Comparison of ENCODE assay signal across 23 mouse cellular contexts in the genomic region with DNA sequence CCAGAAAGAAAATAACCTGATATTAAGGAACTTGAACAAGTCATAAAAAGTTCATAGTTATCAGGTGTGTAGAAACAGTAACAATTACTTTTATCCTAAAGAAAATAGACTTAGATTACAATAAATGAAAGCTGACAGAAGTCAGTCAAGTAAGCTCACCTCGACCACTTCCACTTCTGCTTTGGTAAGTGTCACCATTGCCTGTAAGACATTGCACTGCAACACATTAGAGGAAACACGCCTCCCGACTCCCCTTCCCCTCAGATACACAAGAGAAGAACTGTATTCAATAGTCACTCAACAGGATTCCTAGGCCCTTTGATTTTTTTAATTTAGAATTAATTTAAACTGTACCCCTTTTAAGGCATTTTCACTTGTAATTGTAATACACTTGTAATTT. TPM values are rescaled to one million over a fixed set of nuclear protein-coding genes. Genes with fewer than 3 reads are reported as not detected.
"Had no signal": no experiment of that assay in that cellular context is flagged by ENCODE, and none has a peak within 500 bp of the region (broad histone marks: within the 10 kb centered on the region; RNA-seq: fewer than 3 reads in every experiment).

No protein-coding gene starts in this region.

- H3K9ac ChIP-seq: kidney, embryonic 15.5 days; limb, embryonic 13.5 days; liver, embryonic 12.5 days; liver, embryonic 15.5 days; lung, embryonic 15.5 days; midbrain, embryonic 13.5 days; neural tube, embryonic 13.5 days; stomach, embryonic 15.5 days had no signal

- H3K9me3 ChIP-seq: kidney, embryonic 15.5 days; limb, embryonic 10.5 days; limb, embryonic 13.5 days; liver, embryonic 12.5 days; liver, embryonic 15.5 days; lung, embryonic 15.5 days; midbrain, embryonic 10.5 days; midbrain, embryonic 13.5 days; neural tube, embryonic 13.5 days; stomach, embryonic 15.5 days had no signal

- H3K27ac ChIP-seq: kidney, embryonic 15.5 days; limb, embryonic 10.5 days; limb, embryonic 13.5 days; liver, embryonic 12.5 days; liver, embryonic 15.5 days; lung, embryonic 15.5 days; midbrain, embryonic 10.5 days; midbrain, embryonic 13.5 days; neural tube, embryonic 13.5 days; stomach, embryonic 15.5 days had no signal

- H3K4me2 ChIP-seq: kidney, embryonic 15.5 days; limb, embryonic 13.5 days; liver, embryonic 12.5 days; liver, embryonic 15.5 days; lung, embryonic 15.5 days; midbrain, embryonic 13.5 days; neural tube, embryonic 13.5 days; stomach, embryonic 15.5 days had no signal

- DNase-seq: kidney, adult 11 months; kidney, adult 8-10 months; kidney, postnatal 10 days; kidney, postnatal 4 days; liver; lung, adult 18-20 months; lung, postnatal 10 days; lung, postnatal 36 days; thymus, postnatal 25 days had no signal

- H3K27me3 ChIP-seq: kidney, embryonic 15.5 days; liver, embryonic 12.5 days; liver, embryonic 15.5 days; lung, embryonic 15.5 days; midbrain, embryonic 13.5 days; neural tube, embryonic 13.5 days; stomach, embryonic 15.5 days had no signal

- H3K36me3 ChIP-seq: kidney, embryonic 15.5 days; limb, embryonic 10.5 days; limb, embryonic 13.5 days; liver, embryonic 12.5 days; liver, embryonic 15.5 days; lung, embryonic 15.5 days; midbrain, embryonic 10.5 days; midbrain, embryonic 13.5 days; neural tube, embryonic 13.5 days; stomach, embryonic 15.5 days had no signal

- H3K4me3 ChIP-seq: kidney, embryonic 15.5 days; limb, embryonic 10.5 days; limb, embryonic 13.5 days; liver, embryonic 12.5 days; liver, embryonic 15.5 days; lung, embryonic 15.5 days; midbrain, embryonic 10.5 days; midbrain, embryonic 13.5 days; myocyte; neural tube, embryonic 13.5 days; stomach, embryonic 15.5 days had no signal

- ATAC-seq: liver, embryonic 12.5 days; midbrain, embryonic 13.5 days; midbrain, embryonic 16.5 days had no signal

- H3K4me1 ChIP-seq: kidney, embryonic 15.5 days; limb, embryonic 10.5 days; liver, embryonic 12.5 days; liver, embryonic 15.5 days; lung, embryonic 15.5 days; midbrain, embryonic 10.5 days; midbrain, embryonic 13.5 days; neural tube, embryonic 13.5 days; stomach, embryonic 15.5 days had no signal

RNA-seq across cellular contexts. Expression of a gene that starts 27.7 kb away (rescaled TPM):
- total RNA-seq: monocyte, adult 5-6 weeks had no signal
- polyA plus RNA-seq: myocyte; small intestine, adult 2 months had no signal

RNA-seq across cellular contexts. Expression of a gene that starts 30.5 kb away (rescaled TPM):
- polyA plus RNA-seq: lung, embryonic 15.5 days; midbrain, embryonic 10.5 days; midbrain, embryonic 13.5 days; myocyte; small intestine, adult 2 months had no signal
